ENCODE assay signal across 18 mouse cellular contexts in genomic region chr13:52175665-52176064, GRCm38 (mm10).
"Had no signal": no experiment of that assay in that cellular context is flagged by ENCODE, and none has a peak within 500 bp of the region (broad histone marks: within the 10 kb centered on the region; RNA-seq: fewer than 3 reads in every experiment).

No protein-coding gene starts in this region.

- H3K4me2 ChIP-seq: limb, embryonic 12.5 days; liver, embryonic 11.5 days; liver, embryonic 15.5 days; neural tube, embryonic 12.5 days; stomach, embryonic 15.5 days had no signal

- H3K4me1 ChIP-seq: limb, embryonic 12.5 days; liver, embryonic 15.5 days; midbrain, embryonic 10.5 days; neural tube, embryonic 12.5 days; stomach, embryonic 15.5 days had no signal

- H3K27ac ChIP-seq: layer of hippocampus, adult 2 months; left cerebral cortex, adult 2 months; limb, embryonic 12.5 days; liver, embryonic 15.5 days; midbrain, embryonic 10.5 days; neural tube, embryonic 12.5 days; stomach, embryonic 15.5 days had no signal

- H3K36me3 ChIP-seq: limb, embryonic 12.5 days; liver, embryonic 15.5 days; midbrain, embryonic 10.5 days; neural tube, embryonic 12.5 days; stomach, embryonic 15.5 days had no signal

- H3K4me3 ChIP-seq: layer of hippocampus, adult 2 months; left cerebral cortex, adult 2 months; limb, embryonic 12.5 days; liver, embryonic 15.5 days; midbrain, embryonic 10.5 days; neural tube, embryonic 12.5 days; stomach, embryonic 15.5 days had no signal

- H3K9me3 ChIP-seq: limb, embryonic 12.5 days; liver, embryonic 15.5 days; midbrain, embryonic 10.5 days; neural tube, embryonic 12.5 days; stomach, embryonic 15.5 days had no signal

- H3K27me3 ChIP-seq: limb, embryonic 12.5 days; liver, embryonic 15.5 days; neural tube, embryonic 12.5 days; stomach, embryonic 15.5 days had no signal

- ATAC-seq: lung, postnatal 0 days had no signal

- DNase-seq: kidney, postnatal 10 days; kidney, postnatal 4 days; lung, adult 2 months; lung, postnatal 4 days; midbrain, embryonic 14.5 days; retina, postnatal 1 day; right cerebral cortex, postnatal 4 days; thymus, adult 2 months; thymus, postnatal 25 days had no signal

- H3K9ac ChIP-seq: limb, embryonic 12.5 days; liver, embryonic 15.5 days; neural tube, embryonic 12.5 days; stomach, embryonic 15.5 days had no signal
